Mouse (Mus musculus) lung, adult 18-20 months (tissue): ENCODE results near the gene Cip2a.

ENCODE experiments used
- DNase-seq, 2 experiments: peaks; one replicate each; pipeline ENCODE4 v3.0.0; 2022; ENCODE audit warnings: mixed read lengths in 2 of 2

Gene Cip2a

DNA sequence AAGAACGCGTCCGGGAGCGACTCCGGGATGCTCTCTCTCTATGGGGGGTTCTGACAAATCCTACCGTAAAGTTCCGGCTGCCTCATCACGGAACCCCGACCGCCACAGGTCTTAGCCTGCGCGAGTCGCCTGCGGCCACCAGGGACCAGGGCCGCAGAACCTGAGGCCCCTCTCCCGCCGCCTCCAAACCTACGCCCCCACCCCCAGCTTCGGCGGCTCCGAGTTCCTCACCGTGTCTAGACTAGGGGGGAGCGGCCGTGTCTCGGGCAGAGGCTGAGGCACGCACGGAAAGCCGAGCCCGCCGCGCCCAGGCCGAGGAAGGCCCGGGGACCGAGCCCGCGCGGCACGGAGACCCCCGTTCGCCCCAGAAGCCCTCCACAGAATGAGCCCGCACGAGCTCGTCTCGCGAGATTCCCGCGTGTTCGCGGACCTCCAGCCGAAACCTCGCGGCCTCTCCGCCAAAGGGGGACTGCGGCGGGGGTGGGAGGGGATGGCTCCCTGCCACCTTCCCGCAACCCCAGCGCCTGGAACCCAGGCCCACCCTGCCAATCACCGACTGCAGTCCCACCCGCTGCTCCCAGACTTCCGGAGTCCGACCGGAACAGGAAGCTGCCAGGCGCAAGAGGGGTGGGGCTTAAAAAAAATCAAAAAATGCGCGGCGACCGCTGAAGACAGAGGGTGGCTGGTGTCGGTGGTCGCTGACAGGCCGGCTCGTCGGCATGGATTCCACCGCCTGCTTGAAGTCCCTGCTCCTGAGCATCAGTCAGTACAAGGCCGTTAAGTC lies at the start of gene Cip2a, which contains the start of gene Dzip3:
Gene Cip2a (plus strand): TSS at position 627 of the 784 bp plus-strand sequence.
Gene Dzip3 (minus strand): TSS at position 607 of the 784 bp plus-strand sequence.
- DNase-seq, result peak; percentile 85 to 87

DNA sequence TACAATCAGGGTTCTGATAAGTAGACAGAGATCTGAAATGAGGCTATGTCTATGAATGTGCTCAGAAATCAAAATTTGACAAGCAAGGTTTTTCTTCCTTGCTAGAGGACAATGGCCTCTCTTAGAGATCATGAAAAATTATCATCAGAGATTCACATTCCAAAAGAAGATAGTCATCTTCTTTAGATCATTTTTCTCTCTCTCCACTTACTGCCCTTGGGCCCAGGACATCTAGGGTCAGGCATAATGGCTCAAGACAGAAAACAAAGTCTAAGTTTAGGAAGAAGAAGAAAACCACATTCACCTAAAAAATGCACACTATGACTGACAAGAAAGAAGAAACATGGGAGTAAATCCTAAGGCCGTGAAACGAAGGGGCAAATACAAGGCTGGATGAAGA lies 21.0 kb upstream of the Cip2a start:
- DNase-seq, result no peak

DNA sequence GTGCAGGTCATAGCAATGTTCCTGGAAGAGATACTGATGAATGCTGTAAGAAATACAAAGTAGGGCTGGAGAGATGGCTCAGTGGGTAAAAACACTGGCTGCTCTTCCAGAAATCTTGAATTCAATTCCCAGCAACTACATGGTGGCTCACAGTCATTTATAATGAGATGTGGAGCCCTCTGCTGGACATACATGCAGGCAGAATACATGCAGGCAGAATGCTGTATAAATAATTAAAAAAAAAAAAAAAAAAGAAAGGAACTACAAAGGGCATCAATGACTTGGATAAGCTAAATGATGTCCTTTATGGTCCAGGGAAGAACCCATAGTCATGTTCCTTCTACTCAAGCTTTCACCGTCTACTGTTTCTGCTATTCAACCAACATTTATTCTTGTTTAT lies 20.4 kb upstream of the Cip2a start:
- no peak for DNase-seq

DNA sequence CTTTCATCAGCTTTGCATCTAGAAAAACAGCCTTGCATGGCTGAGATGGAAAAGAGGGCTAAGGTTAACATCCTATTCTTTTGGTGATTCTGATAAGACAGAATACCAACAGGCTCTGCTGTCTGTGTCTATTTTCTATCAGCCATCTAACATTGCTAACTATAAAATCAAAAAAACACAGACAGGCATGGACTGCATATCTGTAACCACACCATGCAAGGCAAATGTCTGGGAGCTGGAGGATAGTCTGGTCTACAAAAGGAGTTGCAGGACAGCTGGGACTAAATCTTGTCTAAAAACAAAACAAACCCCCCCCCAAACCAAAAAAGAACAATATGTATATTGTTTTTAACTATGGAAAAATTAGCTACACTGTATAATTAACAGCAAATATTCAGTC lies 14.0 kb upstream of the Cip2a start:
- no peak for DNase-seq

- no peak for DNase-seq
These were observed 8.9 kb upstream of the Cip2a start for GRCm38 (mm10) chr16:48985034-48985627.

DNA sequence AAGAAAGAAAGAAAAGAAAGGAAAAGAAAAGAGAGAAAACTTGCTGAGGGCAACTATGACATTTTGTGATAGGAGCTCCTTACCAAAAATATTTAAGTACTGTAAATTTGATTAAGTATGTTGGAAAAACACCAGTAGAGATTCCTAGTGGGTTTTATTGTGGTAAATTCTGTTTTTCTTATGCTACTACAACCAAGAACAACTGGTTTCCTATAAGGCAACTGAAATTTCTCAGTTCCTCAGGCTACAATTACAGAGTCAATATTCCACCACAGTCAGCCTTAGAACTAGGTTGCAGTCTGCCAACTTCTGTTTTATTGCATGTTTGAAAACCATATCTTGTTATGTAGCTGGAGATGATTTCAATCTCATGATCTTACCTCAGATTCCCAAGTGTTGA lies 4.3 kb upstream of the Cip2a start:
- DNase-seq, result no peak

GRCm38 (mm10) chr16:48992437-48993230 lies 1.4 kb upstream of the Cip2a start:
- DNase-seq, result no peak

- DNase-seq, result no peak
These were observed 790 bp upstream of the Cip2a start for GRCm38 (mm10) chr16:48993231-48993558.

GRCm38 (mm10) chr16:48994343-48994693 lies 333 bp downstream of the Cip2a start:
- no peak for DNase-seq

GRCm38 (mm10) chr16:49004151-49004550 lies 10.2 kb downstream of the Cip2a start:
- DNase-seq, result no peak

DNA sequence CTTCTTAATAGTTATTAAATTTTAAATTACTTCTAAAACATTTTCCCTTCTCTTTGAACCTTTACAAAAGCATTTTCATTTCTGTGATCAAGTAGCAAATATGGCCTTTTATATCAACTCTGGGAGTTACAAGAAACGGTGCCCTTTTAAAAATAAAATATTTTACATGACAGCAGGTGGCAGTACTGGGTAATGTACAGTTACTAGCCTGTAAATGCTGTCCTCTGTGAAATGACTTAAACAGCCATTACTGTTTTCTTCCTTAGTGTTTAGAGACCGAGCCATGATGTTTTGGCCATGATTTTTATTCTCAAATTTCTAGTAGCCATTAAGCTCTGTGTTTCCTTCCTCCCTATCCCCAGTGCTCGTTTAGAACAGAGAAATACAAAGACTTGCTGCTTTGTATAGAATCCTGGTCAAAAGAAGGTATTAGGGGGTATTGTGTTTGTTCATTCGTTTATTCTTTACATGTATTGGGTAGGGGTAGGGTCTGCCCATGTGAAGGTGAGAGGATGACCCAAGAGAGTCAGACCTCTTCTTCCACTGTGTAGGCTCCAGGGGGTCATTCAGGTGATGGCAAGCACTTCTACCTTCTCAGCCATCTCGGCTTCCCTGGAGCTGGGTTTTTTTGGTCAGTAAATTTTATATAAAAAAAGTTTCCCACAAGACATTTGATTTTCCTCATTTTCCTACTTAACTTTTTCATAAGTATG lies 22.8 kb downstream of the Cip2a start:
- no peak for DNase-seq

GRCm38 (mm10) chr16:49035852-49036251 lies 41.9 kb downstream of the Cip2a start:
- no peak for DNase-seq

- DNase-seq, result no peak
These were observed 43.8 kb downstream of the Cip2a start for GRCm38 (mm10) chr16:49037771-49038170.

DNA sequence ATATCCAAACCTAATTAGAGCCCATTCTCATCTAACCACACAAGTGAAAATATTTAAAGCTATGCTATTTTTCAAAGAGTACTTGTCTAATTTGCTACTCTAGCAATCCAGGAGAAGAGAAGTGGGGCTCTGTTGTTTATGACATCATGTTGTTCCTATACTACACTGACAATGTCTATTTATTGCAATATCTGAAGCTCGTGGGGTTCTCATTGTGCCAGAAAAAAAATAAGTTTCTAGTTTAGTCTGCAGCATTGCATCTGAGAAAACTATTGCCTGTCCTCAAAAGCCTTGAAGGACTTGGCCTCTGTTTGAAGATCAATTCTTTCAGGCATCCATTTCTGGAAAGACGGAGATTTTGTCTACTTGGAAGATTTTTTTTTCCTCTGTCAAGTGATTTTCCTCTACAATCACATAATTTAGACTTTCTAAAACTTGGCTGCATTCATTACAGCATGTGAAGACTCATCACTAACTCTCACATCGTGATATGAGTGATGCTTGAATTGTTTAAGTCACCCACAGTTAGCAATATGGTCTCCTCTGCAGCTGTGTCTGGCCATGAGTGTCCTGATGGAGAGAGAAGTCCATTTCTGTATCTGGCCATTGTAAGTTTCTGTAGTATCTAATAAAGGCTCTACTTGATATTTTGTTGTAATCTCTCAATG lies 46.7 kb downstream of the Cip2a start:
- no peak for DNase-seq

GRCm38 (mm10) chr16:49049214-49049613 lies 55.2 kb downstream of the Cip2a start:
- no peak for DNase-seq

DNA sequence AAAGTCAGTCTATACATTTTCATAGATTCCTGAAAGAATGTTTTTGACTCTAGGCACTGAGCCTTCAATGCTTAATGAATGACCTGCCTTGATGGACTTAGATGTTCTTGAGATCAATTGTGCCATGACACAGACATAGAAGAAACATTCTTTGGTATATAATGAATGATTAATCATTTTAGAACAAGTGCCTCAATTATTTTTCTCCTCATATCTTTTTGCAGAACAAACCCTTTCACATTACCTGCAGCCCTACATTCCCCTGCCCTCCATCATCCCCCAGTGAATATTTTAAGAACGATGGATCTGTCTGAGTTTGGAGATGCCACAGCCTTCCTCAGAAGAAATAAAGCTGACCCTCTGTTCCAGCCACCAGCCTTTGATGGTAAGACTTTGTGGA lies 63.2 kb downstream of the Cip2a start, which contains the start of gene Myh15:
Gene Myh15 (plus strand): TSS at position 301 of the 400 bp plus-strand sequence.
- DNase-seq, result no peak
